Mouse (Mus musculus) liver, adult 2 months (tissue): ENCODE results near the gene Gnb2. TPM values are rescaled to one million over a fixed set of nuclear protein-coding genes. Genes with fewer than 3 reads are reported as not detected.
A peak's percentile ranks its signal among the peaks of the same experiment; 100 is the strongest.

Experiments used
- DNase-seq: peaks from one replicate; pipeline ENCODE4 v3.0.0-alpha.2; 2011; ENCODE audit warnings: low read depth, low spot score; ENCODE audit errors: extremely low read depth
- H3K27ac ChIP-seq: fragments of 200-500 bp; replicated peaks from 2 replicates; pipeline ENCODE4 v1.5.1; 2012; ENCODE audit warnings: low read depth, mild to moderate bottlenecking, control low read depth, inconsistent platforms, low read length; ENCODE audit not compliant: insufficient read depth
- H3K27me3 ChIP-seq: fragments of 200-500 bp; 2 replicates; pipeline ENCODE4 v1.6.1; 2012; ENCODE audit warnings: mild to moderate bottlenecking, moderate library complexity, low read length, inconsistent platforms; ENCODE audit not compliant: control insufficient read depth, insufficient read depth
- H3K36me3 ChIP-seq: fragments of 200-500 bp; 2 replicates; pipeline ENCODE4 v1.6.1; 2012; ENCODE audit warnings: low read length, inconsistent platforms; ENCODE audit not compliant: control insufficient read depth, insufficient read depth
- H3K4me1 ChIP-seq: fragments of 200-500 bp; 2 replicates; pipeline ENCODE4 v1.6.1; 2011; ENCODE audit warnings: low read length; ENCODE audit not compliant: control insufficient read depth, insufficient read depth
- H3K4me3 ChIP-seq: fragments of 200-500 bp; 2 replicates; pipeline ENCODE4 v1.5.1; 2011; ENCODE audit warnings: low read depth, mild to moderate bottlenecking, control low read depth, low read length, moderate library complexity; ENCODE audit not compliant: insufficient read depth
- H3K79me2 ChIP-seq: fragments of 200-500 bp; 2 replicates; pipeline ENCODE4 v1.6.1; 2012; ENCODE audit warnings: inconsistent platforms, mild to moderate bottlenecking, low read length, moderate library complexity; ENCODE audit not compliant: control insufficient read depth, insufficient read depth
- H3K9ac ChIP-seq: fragments of 200-500 bp; 2 replicates; pipeline ENCODE4 v1.6.1; 2012; ENCODE audit warnings: low read depth, mild to moderate bottlenecking, control low read depth, inconsistent platforms, low read length
- CTCF ChIP-seq: fragments of 200-500 bp; IDR thresholded peaks from 2 replicates; pipeline ENCODE4 v1.5.1; 2011; ENCODE audit warnings: low read depth, low read length, control low read depth
- POLR2A ChIP-seq: fragments of 200-500 bp; IDR thresholded peaks from 2 replicates; pipeline ENCODE4 v1.6.1; 2011; ENCODE audit warnings: low read length, control low read depth; ENCODE audit not compliant: insufficient read depth; ENCODE audit errors: extremely low read depth
- WGBS: fragments of 180-500 bp; shearing (Covaris S2); methylation state at CpG from one replicate; pipeline ENCODE4 v1.1.7; 2018; 5-methylcytosine and 5-hydroxymethylcytosine counted together
- polyA plus RNA-seq: library from polyadenylated mRNA; depleted of rRNA; stranded (reverse); fragments of >200 nt; gene quantifications from 2 replicates; pipeline ENCODE4 v1.2.3, GENCODE M21; 2012; rRNA removed
- total RNA-seq: library from RNA; depleted of rRNA; stranded (reverse); fragments of >200 nt; gene quantifications from 2 replicates; pipeline ENCODE4 v1.2.3, GENCODE M21; 2014; rRNA removed

Gnb2 gene
- total and polyA plus RNA-seq, 2 experiments: 87.2 to 431 TPM

DNA sequence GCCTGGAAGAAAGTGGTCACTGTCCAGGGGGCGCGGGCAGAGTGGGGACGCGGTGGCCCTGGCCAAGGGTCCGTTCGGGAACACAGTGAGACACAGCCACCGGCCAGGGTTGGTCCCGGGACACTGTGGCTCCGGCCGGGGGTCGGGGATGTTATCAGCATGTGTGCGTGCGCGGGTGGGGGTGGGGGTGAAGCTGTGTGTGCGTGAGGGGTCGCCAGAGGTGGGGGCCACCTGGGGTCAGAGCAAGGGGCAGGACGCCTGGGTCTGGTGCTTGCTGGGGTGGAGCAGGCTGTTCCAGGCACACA, 47.5 kb downstream of the Gnb2 start:
- Histone ChIP-seq H3K9ac (no peak overlapping the region), H3K4me1 (peaks cover 4% of the 10 kb centered on the region), H3K79me2 (no peaks in the 10 kb centered on the region), H3K27ac (no peak overlapping the region), H3K27me3 (no peaks in the 10 kb centered on the region; the same call in 1 of the 2 replicates), H3K36me3 (no peaks in the 10 kb centered on the region), H3K4me3 (no peak overlapping the region)
- TF ChIP-seq CTCF (no peak), POLR2A (no peak)
- DNase-seq: no peak
- WGBS: 6% methylated on average over 17 of the region's 17 CpGs

DNA sequence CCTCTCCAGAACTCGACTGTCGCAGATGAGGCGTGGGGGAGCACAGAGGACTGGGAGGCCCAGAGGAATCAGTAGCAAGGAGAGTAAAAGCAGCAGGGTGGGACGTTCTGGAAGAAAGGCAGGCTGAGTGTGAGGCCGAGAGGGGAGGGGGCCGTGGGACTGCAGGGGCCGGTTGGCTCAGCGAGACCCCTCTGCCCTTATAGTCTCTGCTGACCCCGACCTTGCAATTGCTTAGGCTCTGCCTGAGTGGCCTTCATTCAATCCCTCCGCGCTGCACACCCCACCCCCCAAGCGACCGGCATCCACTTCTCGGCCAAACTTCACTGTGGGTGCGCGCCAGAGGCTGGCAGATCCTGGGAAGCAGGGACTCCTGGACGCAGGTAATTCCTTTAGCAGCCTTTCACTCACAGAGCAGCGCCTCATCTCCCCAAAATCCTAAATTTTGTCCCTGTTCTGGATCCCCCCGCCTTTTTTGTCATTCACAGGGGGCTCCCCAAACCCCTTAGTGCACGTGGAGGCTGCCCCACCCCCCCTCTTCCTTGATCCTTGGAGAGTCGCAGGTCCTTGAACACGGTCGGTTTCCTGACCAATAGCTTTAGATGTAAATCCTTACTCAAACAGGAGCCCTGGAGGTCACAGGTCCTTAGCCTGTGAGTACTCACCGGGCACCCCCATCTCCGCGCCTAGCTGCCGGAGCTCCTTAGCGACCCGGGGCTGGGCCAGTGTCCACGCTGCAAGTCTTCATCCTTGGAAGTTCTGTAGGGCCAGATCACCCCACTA, 48.0 kb downstream of the Gnb2 start:
- H3K36me3 ChIP-seq: no peaks in the 10 kb centered on the region
- H3K9ac ChIP-seq: no peak overlapping the region
- DNase-seq: no peak
- no peaks in the 10 kb centered on the region for H3K79me2 ChIP-seq
- 14% methylated on average over 30 of the region's 30 CpGs for WGBS
- H3K27me3 ChIP-seq: no peaks in the 10 kb centered on the region; the same call in 1 of the 2 replicates
- H3K4me3 ChIP-seq: no peak overlapping the region
- no peak for TF ChIP-seq POLR2A
- no peak for TF ChIP-seq CTCF
- H3K4me1 ChIP-seq: peaks cover 4% of the 10 kb centered on the region
- H3K27ac ChIP-seq: no peak overlapping the region

DNA sequence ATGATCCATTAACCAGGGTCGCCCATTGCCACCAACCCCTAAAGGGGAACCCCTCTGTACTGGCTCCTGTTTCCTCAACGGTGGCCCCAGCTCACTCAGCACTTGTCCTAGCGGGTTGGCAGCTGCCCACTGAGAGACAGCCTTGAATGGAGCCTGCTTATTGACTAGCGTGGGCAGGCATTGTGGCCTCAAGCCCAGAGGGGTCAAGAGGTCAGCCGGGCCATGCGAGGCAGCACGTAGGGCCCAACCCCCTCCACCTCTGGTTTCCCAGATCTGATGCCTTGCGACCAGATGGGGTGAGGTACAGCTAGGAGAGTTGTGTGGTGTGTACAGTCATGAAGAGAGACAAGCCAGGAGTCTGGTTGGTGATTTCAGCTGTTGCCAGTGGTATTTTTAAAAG, 51.4 kb downstream of the Gnb2 start:
- DNase-seq: peak; percentile 84
- H3K27ac ChIP-seq: peak overlapping the region; percentile 30; the same call in 1 of the 2 replicates

DNA sequence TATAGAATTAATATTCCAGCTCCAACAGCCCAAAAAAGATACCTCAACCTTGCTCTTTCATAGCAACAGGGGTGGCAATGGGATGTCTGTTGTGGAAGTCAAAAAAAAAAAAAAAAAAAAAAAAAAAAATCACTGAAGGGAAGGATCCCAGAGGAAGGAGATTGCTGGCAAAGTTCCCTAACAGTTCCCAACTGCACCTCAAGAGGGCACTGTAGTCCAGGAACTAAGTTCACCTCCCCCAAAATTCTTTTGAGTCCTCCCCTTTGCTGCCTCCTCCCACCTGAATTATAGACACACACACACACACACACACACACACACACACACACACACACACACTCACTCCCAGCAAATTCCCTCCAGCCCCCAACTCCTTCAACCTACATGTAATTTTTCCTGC, 52.2 kb downstream of the Gnb2 start:
- Histone ChIP-seq H3K4me3 (no peak overlapping the region), H3K4me1 (peaks cover 4% of the 10 kb centered on the region), H3K36me3 (no peaks in the 10 kb centered on the region), H3K27ac (peak overlapping the region; percentile 30; the same call in 1 of the 2 replicates), H3K27me3 (no peaks in the 10 kb centered on the region; the same call in 1 of the 2 replicates), H3K79me2 (no peaks in the 10 kb centered on the region), H3K9ac (no peak overlapping the region)
- TF ChIP-seq CTCF (peak; percentile 66), POLR2A (no peak)
- peak; percentile 80 for DNase-seq

More for the DNA sequence above, 51.4 kb downstream of the Gnb2 start:
- H3K4me3 ChIP-seq: no peak overlapping the region
- H3K27me3 ChIP-seq: no peaks in the 10 kb centered on the region; the same call in 1 of the 2 replicates
- H3K79me2 ChIP-seq: no peaks in the 10 kb centered on the region
- 8% methylated on average over 8 of the region's 8 CpGs for WGBS
- TF ChIP-seq POLR2A (no peak), CTCF (no peak)
- peaks cover 4% of the 10 kb centered on the region for H3K4me1 ChIP-seq
- H3K9ac ChIP-seq: no peak overlapping the region
- H3K36me3 ChIP-seq: no peaks in the 10 kb centered on the region

Other genes with a start within 250 kb of the Gnb2 start
- 0.28 and 0.34 TPM in 2 replicates for gene Ache, start 246.0 kb downstream of the Gnb2 start, total RNA-seq
- gene Ache, start 246.0 kb downstream of the Gnb2 start, polyA plus RNA-seq: 0.36 and 0.55 TPM in 2 replicates
- 1.1 and 1.4 TPM in 2 replicates for gene Ufsp1, start 238.9 kb downstream of the Gnb2 start, total RNA-seq
- 6.3 and 7.9 TPM in 2 replicates for gene Ufsp1, start 238.9 kb downstream of the Gnb2 start, polyA plus RNA-seq
- 20.7 and 25.2 TPM in 2 replicates for gene Srrt, start 225.8 kb downstream of the Gnb2 start, total RNA-seq
- 36.2 and 61.5 TPM in 2 replicates for gene Srrt, start 225.8 kb downstream of the Gnb2 start, polyA plus RNA-seq
- 5.8 and 6.5 TPM in 2 replicates for gene Trip6, start 219.1 kb downstream of the Gnb2 start, total RNA-seq
- 14.7 and 25.0 TPM in 2 replicates for gene Trip6, start 219.1 kb downstream of the Gnb2 start, polyA plus RNA-seq
- 4.0 and 4.7 TPM in 2 replicates for gene Slc12a9, start 199.9 kb downstream of the Gnb2 start, total RNA-seq
- gene Slc12a9, start 199.9 kb downstream of the Gnb2 start, polyA plus RNA-seq: 11.9 and 20.3 TPM in 2 replicates
- gene Ephb4, start 183.4 kb downstream of the Gnb2 start, total RNA-seq: 10.8 and 15.5 TPM in 2 replicates
- gene Ephb4, start 183.4 kb downstream of the Gnb2 start, polyA plus RNA-seq: 14.0 and 14.1 TPM in 2 replicates
- under 0.01 TPM in 1 of 2 replicates, not detected in the other for gene Zan, start 56.4 kb downstream of the Gnb2 start, total RNA-seq
- 0.02 TPM in 1 of 2 replicates, not detected in the other for gene Zan, start 56.4 kb downstream of the Gnb2 start, polyA plus RNA-seq
- 5.9 and 8.0 TPM in 2 replicates for gene Pop7, start 31.0 kb downstream of the Gnb2 start, total RNA-seq
- 15.4 and 17.8 TPM in 2 replicates for gene Pop7, start 31.0 kb downstream of the Gnb2 start, polyA plus RNA-seq
- gene Gigyf1, start 15.0 kb downstream of the Gnb2 start, total RNA-seq: 2.7 and 4.2 TPM in 2 replicates
- gene Gigyf1, start 15.0 kb downstream of the Gnb2 start, polyA plus RNA-seq: 9.3 and 14.0 TPM in 2 replicates
- not detected in 2 replicates for gene Epo, start 268 bp downstream of the Gnb2 start, total RNA-seq
- gene Epo, start 268 bp downstream of the Gnb2 start, polyA plus RNA-seq: not detected in 2 replicates
- not detected in 2 replicates for gene Actl6b, start 20.0 kb upstream of the Gnb2 start, total RNA-seq
- not detected in 2 replicates for gene Actl6b, start 20.0 kb upstream of the Gnb2 start, polyA plus RNA-seq
- gene Tfr2, start 36.3 kb upstream of the Gnb2 start, total RNA-seq: 225 and 288 TPM in 2 replicates
- gene Tfr2, start 36.3 kb upstream of the Gnb2 start, polyA plus RNA-seq: 478 and 486 TPM in 2 replicates
- gene Mospd3, start 67.5 kb upstream of the Gnb2 start, total RNA-seq: 4.3 and 6.5 TPM in 2 replicates
- gene Mospd3, start 67.5 kb upstream of the Gnb2 start, polyA plus RNA-seq: 84.3 and 98.8 TPM in 2 replicates
- gene Pcolce, start 80.3 kb upstream of the Gnb2 start, total RNA-seq: 4.4 and 6.7 TPM in 2 replicates
- gene Pcolce, start 80.3 kb upstream of the Gnb2 start, polyA plus RNA-seq: 11.9 TPM in 2 replicates
- 0.07 TPM in 1 of 2 replicates, not detected in the other for gene Fbxo24, start 95.5 kb upstream of the Gnb2 start, total RNA-seq
- 0.05 and 0.06 TPM in 2 replicates for gene Fbxo24, start 95.5 kb upstream of the Gnb2 start, polyA plus RNA-seq
- gene Lrch4, start 95.6 kb upstream of the Gnb2 start, total RNA-seq: 0.74 and 1.1 TPM in 2 replicates
- 10.7 and 15.0 TPM in 2 replicates for gene Lrch4, start 95.6 kb upstream of the Gnb2 start, polyA plus RNA-seq
- 0.74 and 1.5 TPM in 2 replicates for gene Gm20605, start 95.7 kb upstream of the Gnb2 start, total RNA-seq
- gene Gm20605, start 95.7 kb upstream of the Gnb2 start, polyA plus RNA-seq: 4.3 and 5.6 TPM in 2 replicates
- gene Sap25, start 107.8 kb upstream of the Gnb2 start, total RNA-seq: 0.65 and 1.6 TPM in 2 replicates
- gene Sap25, start 107.8 kb upstream of the Gnb2 start, polyA plus RNA-seq: 13.0 and 22.7 TPM in 2 replicates
- 0.07 TPM in 1 of 2 replicates, not detected in the other for gene Irs3, start 112.2 kb upstream of the Gnb2 start, total RNA-seq
- 0.07 and 0.20 TPM in 2 replicates for gene Irs3, start 112.2 kb upstream of the Gnb2 start, polyA plus RNA-seq
- 14.8 and 22.1 TPM in 2 replicates for gene Agfg2, start 151.2 kb upstream of the Gnb2 start, total RNA-seq
- gene Agfg2, start 151.2 kb upstream of the Gnb2 start, polyA plus RNA-seq: 35.9 and 42.2 TPM in 2 replicates
- gene Nyap1, start 208.1 kb upstream of the Gnb2 start, total RNA-seq: 0.13 and 0.18 TPM in 2 replicates
- 0.17 and 0.28 TPM in 2 replicates for gene Nyap1, start 208.1 kb upstream of the Gnb2 start, polyA plus RNA-seq
- 4.4 and 4.5 TPM in 2 replicates for gene Tsc22d4, start 212.2 kb upstream of the Gnb2 start, total RNA-seq
- 11.4 and 22.1 TPM in 2 replicates for gene Tsc22d4, start 212.2 kb upstream of the Gnb2 start, polyA plus RNA-seq
- gene Ppp1r35, start 245.3 kb upstream of the Gnb2 start, total RNA-seq: 11.5 and 16.7 TPM in 2 replicates
- 28.9 and 34.0 TPM in 2 replicates for gene Ppp1r35, start 245.3 kb upstream of the Gnb2 start, polyA plus RNA-seq